Mouse (Mus musculus) limb, embryonic 13.5 days (tissue): ENCODE results near the gene Slc25a27. TPM values are rescaled to one million over a fixed set of nuclear protein-coding genes. Genes with fewer than 3 reads are reported as not detected.

Experiments
- ATAC-seq: fragments of 200-750 bp; cut with Nextera tagmentation; 2 replicates; pipeline ENCODE4 v1.8.0; 2017; ENCODE audit warnings: low read depth, moderate number of reproducible peaks, moderate TSS enrichment; ENCODE audit not compliant: low FRiP score
- H3K27ac ChIP-seq: fragments of 300-500 bp; sonication (generic); 2 replicates; pipeline ENCODE4 v1.5.1; 2015; ENCODE audit warnings: inconsistent platforms, mild to moderate bottlenecking, moderate library complexity
- H3K27me3 ChIP-seq: fragments of 300-500 bp; sonication (generic); 2 replicates; pipeline ENCODE4 v1.6.1; 2015; ENCODE audit warnings: mild to moderate bottlenecking, inconsistent platforms
- H3K36me3 ChIP-seq: fragments of 300-500 bp; sonication (generic); 2 replicates; pipeline ENCODE4 v1.6.1; 2015; ENCODE audit warnings: inconsistent platforms, mild to moderate bottlenecking, moderate library complexity
- H3K4me1 ChIP-seq: fragments of 300-500 bp; sonication (generic); 2 replicates; pipeline ENCODE4 v1.6.1; 2015; ENCODE audit warnings: inconsistent platforms
- H3K4me2 ChIP-seq: fragments of 300-500 bp; sonication (generic); replicated peaks from 2 replicates; pipeline ENCODE4 v1.6.1; 2015; ENCODE audit warnings: inconsistent platforms, mild to moderate bottlenecking, moderate library complexity
- H3K4me3 ChIP-seq: fragments of 300-500 bp; sonication (generic); 2 replicates; pipeline ENCODE4 v1.5.1; 2015; ENCODE audit warnings: moderate library complexity, mild to moderate bottlenecking, inconsistent platforms
- H3K9ac ChIP-seq: fragments of 300-500 bp; sonication (generic); 2 replicates; pipeline ENCODE4 v1.6.1; 2015; ENCODE audit warnings: mild to moderate bottlenecking, inconsistent platforms
- H3K9me3 ChIP-seq: fragments of 300-500 bp; sonication (generic); 2 replicates; pipeline ENCODE4 v1.6.1; 2016; ENCODE audit warnings: inconsistent platforms
- WGBS: fragments of 180-500 bp; shearing (Covaris S2); methylation state at CpG from one replicate; pipeline ENCODE4 v1.1.7; 2015; 5-methylcytosine and 5-hydroxymethylcytosine counted together
- polyA plus RNA-seq: library from polyadenylated mRNA; unstranded; fragments of >200 nt; fragmentation: Nextera tagmentation; extraction: Ambion mirVana; gene quantifications from 2 replicates; pipeline ENCODE4 v1.2.1, GENCODE M21; 2015

Gene Slc25a27
- polyA plus RNA-seq, 1 experiment from 2014 or later, result 50.3 TPM

DNA sequence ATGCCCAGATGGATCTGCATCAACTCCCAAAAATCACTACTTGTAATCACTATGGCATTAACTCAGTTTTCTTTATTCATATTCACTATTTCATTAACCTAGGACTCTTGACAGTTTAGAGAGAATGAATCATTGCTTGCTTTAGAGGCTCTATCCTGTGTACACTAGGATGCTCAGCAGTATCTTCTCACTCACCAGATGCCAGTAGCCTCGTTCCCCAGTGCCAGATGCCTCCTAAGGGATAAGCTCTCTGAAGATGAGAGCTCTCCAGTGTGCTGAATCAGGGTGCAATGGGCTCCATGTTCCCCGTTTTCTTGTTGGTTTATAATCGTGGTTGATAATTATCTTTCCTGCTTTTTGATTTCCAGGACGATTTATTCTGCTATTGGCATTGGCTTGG, 68.3 kb downstream of the Slc25a27 start:
- no peaks in the 10 kb centered on the region for H3K36me3 ChIP-seq
- no peak for ATAC-seq
- no peaks in the 10 kb centered on the region for H3K4me1 ChIP-seq
- no peak overlapping the region for H3K4me2 ChIP-seq
- no peaks in the 10 kb centered on the region for H3K27me3 ChIP-seq
- no peak overlapping the region for H3K4me3 ChIP-seq
- WGBS, result 59% methylated on average over 4 of the region's 4 CpGs
- H3K9ac ChIP-seq, result no peak overlapping the region
- H3K9me3 ChIP-seq, result peaks cover 7% of the 10 kb centered on the region
- no peak overlapping the region for H3K27ac ChIP-seq

DNA sequence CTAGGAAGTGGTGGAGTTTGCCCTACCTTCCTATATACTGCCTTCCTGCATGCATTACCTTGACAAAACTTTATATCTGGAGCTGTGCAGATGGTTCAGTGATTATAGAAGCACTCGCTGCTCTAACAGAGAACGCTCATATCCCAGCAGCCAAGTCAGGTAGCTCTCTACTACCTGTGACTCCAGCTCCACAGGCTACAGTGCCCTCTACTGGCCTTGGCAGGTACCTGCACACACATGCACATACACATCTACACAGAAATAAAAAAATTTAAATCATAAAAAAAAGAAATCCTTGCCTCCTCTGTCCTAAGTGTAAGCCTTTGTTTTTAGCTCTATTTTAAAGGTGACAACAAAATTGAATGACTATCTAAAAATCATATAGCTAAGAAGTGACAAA, 69.3 kb downstream of the Slc25a27 start:
- Histone ChIP-seq H3K4me1 (no peaks in the 10 kb centered on the region), H3K4me2 (no peak overlapping the region), H3K9ac (no peak overlapping the region), H3K4me3 (no peak overlapping the region), H3K27ac (no peak overlapping the region), H3K27me3 (no peaks in the 10 kb centered on the region), H3K36me3 (no peaks in the 10 kb centered on the region), H3K9me3 (peaks cover 7% of the 10 kb centered on the region)
- 97% methylated on average over 2 of the region's 2 CpGs for WGBS
- no peak for ATAC-seq

DNA sequence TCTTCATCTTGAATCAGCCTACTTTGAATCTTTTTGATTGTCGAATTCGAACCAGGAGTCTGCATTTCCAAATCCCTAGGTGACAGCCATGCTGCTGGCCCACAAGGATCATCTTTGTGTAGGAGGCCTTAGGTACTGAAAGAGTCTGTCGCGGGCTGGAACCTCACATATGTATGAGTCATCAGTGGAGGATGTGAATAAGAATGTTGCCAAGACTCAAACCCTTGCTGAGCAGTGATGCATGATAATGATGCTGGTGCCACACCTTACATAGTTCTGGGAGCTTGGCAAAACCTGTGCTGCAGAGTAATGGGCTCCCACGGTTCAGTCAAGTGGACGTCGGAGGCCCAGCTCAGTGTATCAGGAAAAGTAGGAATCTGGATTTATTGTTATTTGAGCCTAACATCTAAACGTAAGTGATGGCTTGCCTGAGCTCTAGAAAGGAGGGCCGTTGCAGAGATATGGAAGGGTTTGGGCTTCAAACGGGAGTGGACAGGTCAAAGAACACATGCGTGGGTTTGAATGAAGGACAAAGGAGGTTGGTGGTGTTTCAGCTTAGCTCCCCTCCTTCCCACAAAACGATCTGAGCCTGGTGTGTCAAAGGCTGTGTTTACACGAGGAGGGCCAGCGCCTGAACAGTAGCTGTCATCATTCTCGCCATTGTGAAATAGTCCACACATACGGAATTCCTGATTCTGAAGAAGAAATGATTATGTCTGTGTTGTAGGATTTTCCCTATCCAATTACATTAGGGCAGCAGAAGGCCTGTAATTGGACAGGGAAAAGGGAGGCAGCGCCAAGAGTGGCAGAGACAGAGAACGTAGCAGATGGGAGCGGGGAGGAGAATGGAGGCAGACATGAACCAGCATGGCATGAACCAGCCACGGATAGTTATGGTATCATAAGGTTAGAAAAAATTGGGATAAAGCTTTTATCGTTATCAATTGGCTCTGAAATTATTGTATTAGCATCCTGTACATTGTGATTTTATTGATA, 74.4 kb downstream of the Slc25a27 start:
- no peaks in the 10 kb centered on the region for H3K36me3 ChIP-seq
- H3K9me3 ChIP-seq, result peaks cover 4% of the 10 kb centered on the region
- no peaks in the 10 kb centered on the region for H3K27me3 ChIP-seq
- no peak overlapping the region for H3K4me2 ChIP-seq
- no peak for ATAC-seq
- 87% methylated on average over 21 of the region's 21 CpGs for WGBS
- H3K4me3 ChIP-seq, result no peak overlapping the region
- H3K4me1 ChIP-seq, result no peaks in the 10 kb centered on the region
- no peak overlapping the region for H3K9ac ChIP-seq
- no peak overlapping the region for H3K27ac ChIP-seq

Other genes with a start within 250 kb of the Slc25a27 start
- gene Mep1a, start 164.4 kb downstream of the Slc25a27 start, polyA plus RNA-seq, result not detected in 2 replicates
- 0.19 and 0.22 TPM in 2 replicates for gene Ankrd66, start 123.6 kb downstream of the Slc25a27 start, polyA plus RNA-seq
- gene Pla2g7, start 99.1 kb downstream of the Slc25a27 start, polyA plus RNA-seq, result 8.2 and 9.0 TPM in 2 replicates
- 0.03 TPM in 1 of 2 replicates, not detected in the other for gene Tdrd6, start 36.9 kb downstream of the Slc25a27 start, polyA plus RNA-seq
- 29.0 and 32.0 TPM in 2 replicates for gene Cyp39a1, start 211 bp upstream of the Slc25a27 start, polyA plus RNA-seq
- gene Rcan2, start 134.1 kb upstream of the Slc25a27 start, polyA plus RNA-seq, result 2.6 and 3.2 TPM in 2 replicates